Mouse (Mus musculus) adrenal gland, adult (tissue): Measurements from ENCODE around the gene Wfdc13.
A peak's percentile ranks its signal among the peaks of the same experiment; 100 is the strongest.

Source experiments
- DNase-seq, 2 experiments: peaks; one replicate each; pipeline ENCODE4 v3.0.0; 2022 to 2023; ENCODE audit warnings: low spot score in 1 of 2; ENCODE audit not compliant: inconsistent age in 2 of 2

Gene Wfdc13

GRCm38 (mm10) chr2:164684807-164685206, at the start of gene Wfdc13:
Gene Wfdc13, plus strand, starts transcription at chr2:164685107.
- DNase-seq = no peak

GRCm38 (mm10) chr2:164635266-164635665, 49.6 kb upstream of the Wfdc13 start:
- peak in 1 of 2 experiments; percentile 32 for DNase-seq

GRCm38 (mm10) chr2:164638696-164639095, 46.2 kb upstream of the Wfdc13 start, which contains the start of gene Wfdc16:
Gene Wfdc16, minus strand, starts transcription at chr2:164638796.
- no peak for DNase-seq

- peak in 1 of 2 experiments; percentile 24 for DNase-seq
Measured at GRCm38 (mm10) chr2:164641129-164641528, 43.8 kb upstream of the Wfdc13 start.

- no peak for DNase-seq
Measured at GRCm38 (mm10) chr2:164641881-164642673, 42.8 kb upstream of the Wfdc13 start.

- peak; percentile 27 to 71 for DNase-seq
Measured at GRCm38 (mm10) chr2:164655858-164656257, 29.0 kb upstream of the Wfdc13 start, which contains the start of gene Wfdc10. Gene Wfdc10, plus strand, starts transcription at chr2:164656046.

- no peak for DNase-seq
Measured at GRCm38 (mm10) chr2:164656483-164656882, 28.4 kb upstream of the Wfdc13 start, which contains the start of gene Wfdc9. Gene Wfdc9, minus strand, starts transcription at chr2:164656583.

GRCm38 (mm10) chr2:164664851-164665250, 20.1 kb upstream of the Wfdc13 start:
- no peak for DNase-seq

- no peak for DNase-seq
Measured at GRCm38 (mm10) chr2:164670261-164670660, 14.6 kb upstream of the Wfdc13 start.

GRCm38 (mm10) chr2:164670938-164671337, 14.0 kb upstream of the Wfdc13 start:
- DNase-seq = no peak

GRCm38 (mm10) chr2:164673987-164674386, 10.9 kb upstream of the Wfdc13 start, which contains the start of gene Wfdc11:
Gene Wfdc11, minus strand, starts transcription at chr2:164674087.
- no peak for DNase-seq

GRCm38 (mm10) chr2:164676103-164676502, 8.8 kb upstream of the Wfdc13 start:
- no peak for DNase-seq

- peak in 1 of 2 experiments; percentile 20 for DNase-seq
Measured at GRCm38 (mm10) chr2:164676916-164677685, 7.8 kb upstream of the Wfdc13 start.

GRCm38 (mm10) chr2:164678848-164679625, 5.9 kb upstream of the Wfdc13 start:
- peak; percentile 60 to 82 for DNase-seq

- DNase-seq = peak in 1 of 2 experiments; percentile 29
Measured at GRCm38 (mm10) chr2:164679906-164680305, 5.0 kb upstream of the Wfdc13 start.

GRCm38 (mm10) chr2:164698201-164698600, 13.3 kb downstream of the Wfdc13 start, which contains the start of gene Spint4:
Gene Spint4, plus strand, starts transcription at chr2:164698501.
- no peak for DNase-seq

GRCm38 (mm10) chr2:164700959-164701358, 16.1 kb downstream of the Wfdc13 start:
- no peak for DNase-seq

GRCm38 (mm10) chr2:164701761-164702160, 16.9 kb downstream of the Wfdc13 start:
- no peak for DNase-seq

- no peak for DNase-seq
Measured at GRCm38 (mm10) chr2:164704235-164704634, 19.3 kb downstream of the Wfdc13 start.

GRCm38 (mm10) chr2:164705328-164705727, 20.4 kb downstream of the Wfdc13 start:
- DNase-seq = no peak

- no peak for DNase-seq
Measured at GRCm38 (mm10) chr2:164705991-164706390, 21.1 kb downstream of the Wfdc13 start.
